Mouse (Mus musculus) pancreas, adult 10 weeks (tissue): ENCODE data around the gene 6030458C11Rik. TPM values are rescaled to one million over a fixed set of nuclear protein-coding genes. Genes with fewer than 3 reads are reported as not detected.

Experiments
- polyA plus RNA-seq: library from polyadenylated mRNA; stranded (reverse); fragments of 350-450 nt; fragmentation: Illumina TruSeq; extraction: RNeasy Lipid Tissue Mini Kit (QIAGEN cat#74804); gene quantifications from one replicate; pipeline ENCODE4 v1.2.3, GENCODE M21; 2015; ENCODE audit warnings: low read depth, low replicate concordance; ENCODE audit not compliant: insufficient read depth

Gene 6030458C11Rik
- 2.9 TPM for polyA plus RNA-seq

DNA sequence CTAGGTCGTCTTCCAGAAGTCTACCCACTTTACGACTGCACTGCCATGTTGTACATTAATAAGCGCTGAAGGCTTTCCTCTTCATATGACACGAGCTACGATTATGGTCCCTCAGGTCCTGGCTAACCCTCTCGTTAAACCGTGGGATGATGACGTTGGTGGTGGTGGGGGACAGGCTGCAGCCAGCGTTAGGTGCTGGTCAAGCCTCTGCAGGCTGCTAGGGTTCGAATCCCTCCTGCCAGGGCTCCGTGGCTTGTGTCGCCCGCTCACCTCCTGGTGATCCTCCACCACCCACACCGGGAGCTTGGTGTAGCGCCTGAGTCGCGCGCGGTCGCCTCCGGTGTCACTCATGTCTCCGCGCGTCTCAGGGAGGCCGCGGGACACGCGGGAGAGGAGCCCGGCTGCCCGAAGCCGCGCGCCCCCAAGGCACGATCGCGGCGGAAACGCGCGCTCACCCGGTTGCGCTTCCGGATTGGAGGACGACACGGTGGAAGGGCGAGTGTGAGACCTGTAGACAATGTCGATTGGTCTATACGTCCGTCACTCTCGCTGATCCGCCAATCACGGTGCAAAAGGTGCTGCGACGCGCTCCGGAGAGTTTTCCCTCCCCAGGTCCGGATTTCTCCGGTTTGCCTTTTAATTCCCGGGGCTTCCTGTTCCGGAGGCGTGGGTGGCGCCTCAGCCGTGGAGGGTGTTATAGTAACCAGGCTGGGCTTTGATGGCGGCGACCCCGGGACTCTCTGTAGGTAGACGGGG lies at the start of gene 6030458C11Rik, which contains the start of gene Drosha:
Gene 6030458C11Rik, minus strand, starts transcription at position 453 of the 756 bp plus-strand sequence.
Gene Drosha, plus strand, starts transcription at position 619 of the 756 bp plus-strand sequence.

Other genes starting within 250 kb of the 6030458C11Rik start
- gene Pdzd2, start 84.7 kb downstream of the 6030458C11Rik start, polyA plus RNA-seq: 2.3 TPM
- gene Drosha, start 166 bp upstream of the 6030458C11Rik start, polyA plus RNA-seq: 6.8 TPM